10 mouse cellular contexts compared by ENCODE assay signal in the genomic region with DNA sequence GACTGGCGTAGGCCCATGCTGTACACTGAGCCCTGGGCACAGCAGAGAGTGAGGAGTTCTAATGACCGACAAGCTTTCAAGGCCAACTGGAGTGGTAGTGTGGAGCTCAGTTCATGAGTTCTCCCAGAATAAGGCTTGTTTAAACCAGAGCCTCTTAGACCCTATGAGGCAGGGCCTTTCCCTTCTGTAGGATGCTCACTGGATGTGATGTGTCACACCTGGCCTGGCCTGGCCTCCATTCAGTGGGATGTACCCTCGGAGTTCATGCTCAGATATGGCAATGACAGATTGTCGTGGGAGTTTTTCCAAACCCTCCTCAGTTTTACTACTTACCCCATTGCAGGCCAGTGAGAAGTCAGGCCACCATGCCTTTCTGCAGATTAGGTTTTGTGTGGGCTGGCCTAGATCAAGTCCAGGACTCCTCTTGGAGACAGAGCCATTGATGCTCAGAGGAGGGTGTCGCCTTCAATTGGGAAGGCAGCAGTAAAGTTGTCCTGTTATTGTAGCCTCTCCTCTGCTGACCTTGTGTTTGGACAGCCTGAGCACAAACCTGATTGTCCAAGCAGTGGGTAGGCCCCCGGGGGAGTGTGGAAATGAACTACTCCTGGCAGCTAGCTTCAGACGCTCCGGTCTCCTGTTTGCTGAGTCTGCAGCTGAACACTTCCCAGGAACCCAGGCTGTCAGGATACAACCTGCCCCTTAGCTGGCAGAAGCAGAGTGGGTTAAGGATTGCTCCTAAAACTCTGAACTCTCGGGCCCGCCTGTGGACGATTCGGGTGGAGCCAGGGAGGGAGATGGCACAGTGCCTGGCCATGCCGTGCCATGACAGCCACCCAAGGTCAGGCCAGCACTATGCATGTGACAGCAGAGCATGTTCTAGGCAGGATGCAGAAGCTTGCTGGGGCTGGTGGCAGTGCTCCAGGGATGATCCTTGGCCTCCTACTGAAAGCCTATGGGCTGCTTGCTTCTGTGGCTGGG.
DNase-seq lines count a peak whose midpoint lies in the region; ATAC-seq and TF ChIP-seq lines count a peak whose summit lies in the region.
"Had no signal": no experiment of that assay in that cellular context is flagged by ENCODE, and none has a peak within 500 bp of the region (broad histone marks: within the 10 kb centered on the region; RNA-seq: fewer than 3 reads in every experiment).

No protein-coding gene starts in this region.

- WGBS in liver, postnatal 0 days (ENCODE audit: insufficient replicate concordance): 71% methylated on average over 13 of the region's 13 CpGs
- 72% methylated on average over 13 of the region's 13 CpGs for WGBS in liver, embryonic 12.5 days (ENCODE audit: insufficient replicate concordance)
- 84% methylated on average over 13 of the region's 13 CpGs for WGBS in embryonic facial prominence, embryonic 10.5 days
- WGBS in kidney, embryonic 16.5 days: 33% methylated on average over 13 of the region's 13 CpGs

- H3K4me3 ChIP-seq in liver, postnatal 0 days (ENCODE audit: low read depth, low read length): no peak overlapping the region
- H3K4me3 ChIP-seq in liver, embryonic 12.5 days: no peak overlapping the region
- no peak overlapping the region for H3K4me3 ChIP-seq in embryonic facial prominence, embryonic 10.5 days
- no peak overlapping the region for H3K4me3 ChIP-seq in kidney, embryonic 16.5 days (ENCODE audit: low read length)
- no peak overlapping the region for H3K4me3 ChIP-seq in testis, adult 2 months (ENCODE audit: control insufficient read depth, low read depth, low read length)
- H3K4me3 ChIP-seq: megakaryocyte, embryonic 14.5 days had no signal

- no peak for TF ChIP-seq POLR2A in testis, adult 2 months (IDR thresholded peaks at IDR 0.05; ENCODE audit: control insufficient read depth, low read depth, low read length)

- H3K4me2 ChIP-seq in liver, postnatal 0 days (ENCODE audit: low read depth, low read length): no peak overlapping the region
- no peak overlapping the region for H3K4me2 ChIP-seq in liver, embryonic 12.5 days
- H3K4me2 ChIP-seq in kidney, embryonic 16.5 days (replicated peaks; ENCODE audit: low read depth, low read length): no peak overlapping the region
- H3K4me2 ChIP-seq: hindbrain, embryonic 14.5 days had no signal

- ATAC-seq in liver, postnatal 0 days: 0 out of 2 replicates have a peak, but pooled peaks have one; percentile 19
- no peak for ATAC-seq in liver, embryonic 12.5 days
- peak; percentile 57 for ATAC-seq in kidney, embryonic 16.5 days (ENCODE audit: low FRiP score, low TSS enrichment)
- no peak for ATAC-seq in erythroid progenitor cell, adult 5-6 weeks (replicated peaks; ENCODE audit: low FRiP score, poor library complexity, severe bottlenecking)

- no peaks in the 10 kb centered on the region for H3K27me3 ChIP-seq in liver, postnatal 0 days (ENCODE audit: insufficient read depth, low read length)
- peaks cover 23% of the 10 kb centered on the region for H3K27me3 ChIP-seq in liver, embryonic 12.5 days (replicated peaks)
- H3K27me3 ChIP-seq in embryonic facial prominence, embryonic 10.5 days (replicated peaks; ENCODE audit: low read depth, poor library complexity, severe bottlenecking): no peaks in the 10 kb centered on the region
- no peaks in the 10 kb centered on the region for H3K27me3 ChIP-seq in kidney, embryonic 16.5 days (ENCODE audit: insufficient read depth, low read length)
- H3K27me3 ChIP-seq in testis, adult 2 months (ENCODE audit: control insufficient read depth, insufficient read depth, low read length): no peaks in the 10 kb centered on the region

- no peak for TF ChIP-seq EP300 in liver, postnatal 0 days (IDR thresholded peaks at IDR 0.05; ENCODE audit: low read depth)

- no peak for TF ChIP-seq CTCF in liver, postnatal 0 days (IDR thresholded peaks at IDR 0.05; ENCODE audit: low read depth)
- no peak for TF ChIP-seq CTCF in testis, adult 2 months (IDR thresholded peaks at IDR 0.05; ENCODE audit: control insufficient read depth, insufficient read depth, insufficient replicate concordance, low read depth, low read length)

- H3K9me3 ChIP-seq in liver, postnatal 0 days (ENCODE audit: low read length): no peaks in the 10 kb centered on the region
- H3K9me3 ChIP-seq in liver, embryonic 12.5 days (replicated peaks): no peaks in the 10 kb centered on the region
- no peaks in the 10 kb centered on the region for H3K9me3 ChIP-seq in embryonic facial prominence, embryonic 10.5 days
- H3K9me3 ChIP-seq in kidney, embryonic 16.5 days (ENCODE audit: low read length): no peaks in the 10 kb centered on the region

- DNase-seq in liver, postnatal 0 days: peak; percentile 32
- no peak for DNase-seq in embryonic facial prominence, embryonic 10.5 days (ENCODE audit: low spot score)
- no peak for DNase-seq in natural killer cell, adult 2 months (ENCODE audit: low spot score in 2 of 2)
- DNase-seq in layer of hippocampus, adult 9-11 months: no peak

- 0 out of 2 replicates have a peak, but pooled peaks cover 2% of the 10 kb centered on the region for H3K4me1 ChIP-seq in liver, postnatal 0 days (ENCODE audit: insufficient read depth)
- peaks cover 6% of the 10 kb centered on the region for H3K4me1 ChIP-seq in liver, embryonic 12.5 days
- peaks cover 26% of the 10 kb centered on the region for H3K4me1 ChIP-seq in embryonic facial prominence, embryonic 10.5 days
- H3K4me1 ChIP-seq in kidney, embryonic 16.5 days (ENCODE audit: insufficient read depth, low read length): peaks cover 25% of the 10 kb centered on the region
- peaks cover 2% of the 10 kb centered on the region; the same call in 1 of the 2 replicates for H3K4me1 ChIP-seq in testis, adult 2 months (ENCODE audit: control insufficient read depth, insufficient read depth, low read length)

- no peak overlapping the region for H3K9ac ChIP-seq in liver, postnatal 0 days (replicated peaks)
- no peak overlapping the region for H3K9ac ChIP-seq in liver, embryonic 12.5 days
- no peak overlapping the region for H3K9ac ChIP-seq in kidney, embryonic 16.5 days (replicated peaks; ENCODE audit: low read length)
- H3K9ac ChIP-seq: hindbrain, embryonic 14.5 days had no signal

- H3K36me3 ChIP-seq in liver, postnatal 0 days (replicated peaks; ENCODE audit: insufficient read depth, low read length): no peaks in the 10 kb centered on the region
- no peaks in the 10 kb centered on the region for H3K36me3 ChIP-seq in liver, embryonic 12.5 days
- H3K36me3 ChIP-seq in embryonic facial prominence, embryonic 10.5 days (replicated peaks): no peaks in the 10 kb centered on the region
- H3K36me3 ChIP-seq in kidney, embryonic 16.5 days (ENCODE audit: insufficient read depth, low read length): no peaks in the 10 kb centered on the region
- H3K36me3 ChIP-seq in testis, adult 2 months (ENCODE audit: control insufficient read depth, insufficient read depth, low read length): no peaks in the 10 kb centered on the region

- H3K27ac ChIP-seq in liver, postnatal 0 days (ENCODE audit: low read depth): no peak overlapping the region
- H3K27ac ChIP-seq in liver, embryonic 12.5 days: no peak overlapping the region
- peak overlapping the region; percentile 61; the same call in 1 of the 2 replicates for H3K27ac ChIP-seq in embryonic facial prominence, embryonic 10.5 days (replicated peaks)
- H3K27ac ChIP-seq in kidney, embryonic 16.5 days (ENCODE audit: low read length): peak overlapping the region; percentile 15; the same call in 1 of the 2 replicates
- peak overlapping the region; percentile 34; the same call in 1 of the 2 replicates for H3K27ac ChIP-seq in testis, adult 2 months (ENCODE audit: control insufficient read depth, insufficient read depth, low read depth, low read length)
- H3K27ac ChIP-seq: hindbrain, embryonic 14.5 days had no signal

Comparison
In these comparisons a context has a peak if more than half of its experiments do, and no peak if none do; other contexts are left out.
1. ATAC-seq: peak in liver, postnatal 0 days (single experiment) and kidney, embryonic 16.5 days (single experiment); none in liver, embryonic 12.5 days (single experiment) and erythroid progenitor cell, adult 5-6 weeks (single experiment).
2. H3K27ac ChIP-seq: peak in embryonic facial prominence, embryonic 10.5 days (single experiment), kidney, embryonic 16.5 days (single experiment) and testis, adult 2 months (single experiment); none in liver, postnatal 0 days (single experiment) and liver, embryonic 12.5 days (single experiment).